Mouse (Mus musculus): ENCODE measurements around the gene Zfp697. TPM values are rescaled to one million over a fixed set of nuclear protein-coding genes. Genes with fewer than 3 reads are reported as not detected.

Gene Zfp697
- polyA plus RNA-seq, 1 experiment from 2014 or later = 21.5 TPM

GRCm38 (mm10) chr3:98422926-98423325, 40.7 kb downstream of the Zfp697 start:
- 69% methylated on average over 4 of the region's 4 CpGs for WGBS
- H3K4me3 ChIP-seq (ENCODE audit: low read length) = no peak overlapping the region

GRCm38 (mm10) chr3:98426749-98427148, 44.5 kb downstream of the Zfp697 start:
- 54% methylated on average over 5 of the region's 5 CpGs for WGBS
- no peak for ATAC-seq (ENCODE audit: low FRiP score, low TSS enrichment)
- Histone ChIP-seq H3K27ac (ENCODE audit: low read depth, low read length) (no peak overlapping the region), H3K4me3 (ENCODE audit: low read length) (peak overlapping the region; percentile 58), H3K9me3 (ENCODE audit: control insufficient read depth, low read length) (no peaks in the 10 kb centered on the region), H3K27me3 (ENCODE audit: control insufficient read depth, insufficient read depth, low read length) (0 out of 2 replicates have a peak, but pooled peaks cover 11% of the 10 kb centered on the region), H3K4me1 (ENCODE audit: control insufficient read depth, insufficient read depth, low read length) (peaks cover 16% of the 10 kb centered on the region; the same call in 1 of the 2 replicates), H3K36me3 (ENCODE audit: control insufficient read depth, insufficient read depth, low read length) (peaks cover 2% of the 10 kb centered on the region; the same call in 1 of the 2 replicates), H3K9ac (ENCODE audit: low read depth, low read length) (peak overlapping the region; percentile 70; the same call in 1 of the 2 replicates), H3K4me2 (replicated peaks; ENCODE audit: low read depth, low read length) (peak overlapping the region; percentile 98)

More at GRCm38 (mm10) chr3:98422926-98423325, 40.7 kb downstream of the Zfp697 start:
- Histone ChIP-seq H3K27ac (ENCODE audit: low read depth, low read length) (no peak overlapping the region), H3K27me3 (ENCODE audit: control insufficient read depth, insufficient read depth, low read length) (0 out of 2 replicates have a peak, but pooled peaks cover 1% of the 10 kb centered on the region), H3K9ac (ENCODE audit: low read depth, low read length) (no peak overlapping the region), H3K36me3 (ENCODE audit: control insufficient read depth, insufficient read depth, low read length) (peaks cover 2% of the 10 kb centered on the region; the same call in 1 of the 2 replicates), H3K4me2 (replicated peaks; ENCODE audit: low read depth, low read length) (no peak overlapping the region), H3K9me3 (ENCODE audit: control insufficient read depth, low read length) (no peaks in the 10 kb centered on the region), H3K4me1 (ENCODE audit: control insufficient read depth, insufficient read depth, low read length) (peaks cover 18% of the 10 kb centered on the region; the same call in 1 of the 2 replicates)
- ATAC-seq (ENCODE audit: low FRiP score, low TSS enrichment) = no peak

GRCm38 (mm10) chr3:98427260-98427599, 45.0 kb downstream of the Zfp697 start:
- Histone ChIP-seq H3K4me2 (replicated peaks; ENCODE audit: low read depth, low read length) (peak overlapping the region; percentile 98), H3K4me3 (ENCODE audit: low read length) (peak overlapping the region; percentile 58), H3K27me3 (ENCODE audit: control insufficient read depth, insufficient read depth, low read length) (0 out of 2 replicates have a peak, but pooled peaks cover 11% of the 10 kb centered on the region), H3K4me1 (ENCODE audit: control insufficient read depth, insufficient read depth, low read length) (peaks cover 16% of the 10 kb centered on the region; the same call in 1 of the 2 replicates), H3K9me3 (ENCODE audit: control insufficient read depth, low read length) (no peaks in the 10 kb centered on the region), H3K27ac (ENCODE audit: low read depth, low read length) (no peak overlapping the region), H3K36me3 (ENCODE audit: control insufficient read depth, insufficient read depth, low read length) (peaks cover 2% of the 10 kb centered on the region; the same call in 1 of the 2 replicates), H3K9ac (ENCODE audit: low read depth, low read length) (peak overlapping the region; percentile 70)
- no peak for ATAC-seq (ENCODE audit: low FRiP score, low TSS enrichment)
- 1% methylated on average over 23 of the region's 23 CpGs for WGBS

- peak; percentile 95 for ATAC-seq (ENCODE audit: low FRiP score, low TSS enrichment)
- Histone ChIP-seq H3K9ac (ENCODE audit: low read depth, low read length) (peak overlapping the region; percentile 70), H3K4me1 (ENCODE audit: control insufficient read depth, insufficient read depth, low read length) (peaks cover 16% of the 10 kb centered on the region; the same call in 1 of the 2 replicates), H3K27ac (ENCODE audit: low read depth, low read length) (no peak overlapping the region), H3K4me2 (replicated peaks; ENCODE audit: low read depth, low read length) (peak overlapping the region; percentile 98), H3K36me3 (ENCODE audit: control insufficient read depth, insufficient read depth, low read length) (peaks cover 2% of the 10 kb centered on the region; the same call in 1 of the 2 replicates), H3K4me3 (ENCODE audit: low read length) (peak overlapping the region; percentile 58), H3K9me3 (ENCODE audit: control insufficient read depth, low read length) (no peaks in the 10 kb centered on the region), H3K27me3 (ENCODE audit: control insufficient read depth, insufficient read depth, low read length) (0 out of 2 replicates have a peak, but pooled peaks cover 11% of the 10 kb centered on the region)
- 1% methylated on average over 93 of the region's 110 CpGs for WGBS
Observed at GRCm38 (mm10) chr3:98427600-98428448, 45.6 kb downstream of the Zfp697 start.

- H3K9ac ChIP-seq (ENCODE audit: low read depth, low read length) = peak overlapping the region; percentile 70
- peaks cover 2% of the 10 kb centered on the region; the same call in 1 of the 2 replicates for H3K36me3 ChIP-seq (ENCODE audit: control insufficient read depth, insufficient read depth, low read length)
- H3K27ac ChIP-seq (ENCODE audit: low read depth, low read length) = no peak overlapping the region
- 5% methylated on average over 17 of the region's 17 CpGs for WGBS
- 0 out of 2 replicates have a peak, but pooled peaks cover 11% of the 10 kb centered on the region for H3K27me3 ChIP-seq (ENCODE audit: control insufficient read depth, insufficient read depth, low read length)
- H3K4me3 ChIP-seq (ENCODE audit: low read length) = peak overlapping the region; percentile 58
- H3K4me2 ChIP-seq (replicated peaks; ENCODE audit: low read depth, low read length) = peak overlapping the region; percentile 98
- H3K4me1 ChIP-seq (ENCODE audit: control insufficient read depth, insufficient read depth, low read length) = peaks cover 16% of the 10 kb centered on the region; the same call in 1 of the 2 replicates
- no peaks in the 10 kb centered on the region for H3K9me3 ChIP-seq (ENCODE audit: control insufficient read depth, low read length)
- peak; percentile 11 for ATAC-seq (ENCODE audit: low FRiP score, low TSS enrichment)
Observed at GRCm38 (mm10) chr3:98428449-98428775, 46.2 kb downstream of the Zfp697 start.

- H3K36me3 ChIP-seq (ENCODE audit: control insufficient read depth, insufficient read depth, low read length) = peaks cover 2% of the 10 kb centered on the region; the same call in 1 of the 2 replicates
- peaks cover 16% of the 10 kb centered on the region; the same call in 1 of the 2 replicates for H3K4me1 ChIP-seq (ENCODE audit: control insufficient read depth, insufficient read depth, low read length)
- 0 out of 2 replicates have a peak, but pooled peaks cover 11% of the 10 kb centered on the region for H3K27me3 ChIP-seq (ENCODE audit: control insufficient read depth, insufficient read depth, low read length)
- H3K9me3 ChIP-seq (ENCODE audit: control insufficient read depth, low read length) = no peaks in the 10 kb centered on the region
- H3K9ac ChIP-seq (ENCODE audit: low read depth, low read length) = peak overlapping the region; percentile 70; the same call in 1 of the 2 replicates
- WGBS = 26% methylated on average over 8 of the region's 8 CpGs
- H3K4me3 ChIP-seq (ENCODE audit: low read length) = peak overlapping the region; percentile 58
- ATAC-seq (ENCODE audit: low FRiP score, low TSS enrichment) = no peak
- H3K27ac ChIP-seq (ENCODE audit: low read depth, low read length) = no peak overlapping the region
- H3K4me2 ChIP-seq (replicated peaks; ENCODE audit: low read depth, low read length) = peak overlapping the region; percentile 98
Observed at GRCm38 (mm10) chr3:98428928-98429525, 46.8 kb downstream of the Zfp697 start.

GRCm38 (mm10) chr3:98434088-98434816, 52.0 kb downstream of the Zfp697 start:
- 33% methylated on average over 1 of the region's 1 CpGs for WGBS
- no peak overlapping the region; the same call in 1 of the 2 replicates for H3K27ac ChIP-seq (ENCODE audit: low read depth, low read length)
- H3K4me3 ChIP-seq (ENCODE audit: low read length) = no peak overlapping the region
- no peaks in the 10 kb centered on the region for H3K27me3 ChIP-seq (ENCODE audit: control insufficient read depth, insufficient read depth, low read length)
- no peak overlapping the region for H3K4me2 ChIP-seq (replicated peaks; ENCODE audit: low read depth, low read length)
- no peaks in the 10 kb centered on the region for H3K36me3 ChIP-seq (ENCODE audit: control insufficient read depth, insufficient read depth, low read length)
- no peaks in the 10 kb centered on the region for H3K9me3 ChIP-seq (ENCODE audit: control insufficient read depth, low read length)
- peak; percentile 95 for ATAC-seq (ENCODE audit: low FRiP score, low TSS enrichment)
- H3K4me1 ChIP-seq (ENCODE audit: control insufficient read depth, insufficient read depth, low read length) = peaks cover 3% of the 10 kb centered on the region; the same call in 1 of the 2 replicates
- H3K9ac ChIP-seq (ENCODE audit: low read depth, low read length) = no peak overlapping the region

GRCm38 (mm10) chr3:98435030-98435429, 52.8 kb downstream of the Zfp697 start:
- no peak overlapping the region for H3K4me2 ChIP-seq (replicated peaks; ENCODE audit: low read depth, low read length)
- H3K27me3 ChIP-seq (ENCODE audit: control insufficient read depth, insufficient read depth, low read length) = no peaks in the 10 kb centered on the region
- H3K9ac ChIP-seq (ENCODE audit: low read depth, low read length) = no peak overlapping the region
- H3K27ac ChIP-seq (ENCODE audit: low read depth, low read length) = no peak overlapping the region
- no peak overlapping the region for H3K4me3 ChIP-seq (ENCODE audit: low read length)
- H3K9me3 ChIP-seq (ENCODE audit: control insufficient read depth, low read length) = no peaks in the 10 kb centered on the region
- no peaks in the 10 kb centered on the region for H3K4me1 ChIP-seq (ENCODE audit: control insufficient read depth, insufficient read depth, low read length)
- no peaks in the 10 kb centered on the region for H3K36me3 ChIP-seq (ENCODE audit: control insufficient read depth, insufficient read depth, low read length)
- 63% methylated on average over 1 of the region's 1 CpGs for whole genome bisulfite sequencing
- peak; percentile 70; the same call in 1 of the 2 replicates for ATAC-seq (ENCODE audit: low FRiP score, low TSS enrichment)
